Mouse (Mus musculus) cerebellum, adult 18-20 months (tissue): Measurements from ENCODE around the gene Col9a2.
A peak's percentile ranks its signal among the peaks of the same experiment; 100 is the strongest.

Source experiments
- DNase-seq, 2 experiments: peaks; one replicate each; pipeline ENCODE4 v3.0.0; 2021

Col9a2 gene

GRCm38 (mm10) chr4:121084506-121084905 lies 45.3 kb downstream of the Col9a2 start:
- DNase-seq = no peak

- no peak for DNase-seq
Measured at GRCm38 (mm10) chr4:121088696-121089095, 49.5 kb downstream of the Col9a2 start.

- no peak for DNase-seq
Measured at GRCm38 (mm10) chr4:121090211-121090610, 51.0 kb downstream of the Col9a2 start.

GRCm38 (mm10) chr4:121097650-121098378 lies 58.6 kb downstream of the Col9a2 start, which contains the start of gene Zmpste24:
Gene Zmpste24, minus strand, starts transcription at chr4:121098241.
- DNase-seq = peak; percentile 76 to 89

- no peak for DNase-seq
Measured at GRCm38 (mm10) chr4:121103304-121103703, 64.1 kb downstream of the Col9a2 start.
